Mouse (Mus musculus) CH12.LX (cell line): ENCODE measurements around the gene Dgkg.

Experiments used
- CTCF ChIP-seq, 2 experiments: IDR thresholded peaks in 1 of 2; conservative IDR thresholded peaks in 1 of 2; 2 replicates each; pipeline ENCODE4 v1.5.1; 2011 to 2012; ENCODE audit warnings: low read depth in 2 of 2, low read length in 2 of 2, improper control_type of control experiment in 1 of 2, inconsistent platforms in 1 of 2, mild to moderate bottlenecking in 1 of 2, moderate library complexity in 1 of 2
- ELF1 ChIP-seq: IDR thresholded peaks from 2 replicates; pipeline ENCODE4 v1.6.1; 2014; ENCODE audit warnings: low read depth, mild to moderate bottlenecking, inconsistent platforms, low read length, improper control_type of control experiment
- EP300 ChIP-seq: IDR thresholded peaks from 2 replicates; pipeline ENCODE4 v1.6.1; 2011; ENCODE audit warnings: low read length, improper control_type of control experiment
- JUND ChIP-seq: conservative IDR thresholded peaks from 2 replicates; pipeline ENCODE4 v1.6.1; 2011; ENCODE audit warnings: low read depth, low read length, improper control_type of control experiment
- MAFK ChIP-seq: IDR thresholded peaks from 2 replicates; pipeline ENCODE4 v1.6.1; 2011; ENCODE audit warnings: low read length, improper control_type of control experiment; ENCODE audit not compliant: insufficient replicate concordance
- MAX ChIP-seq: IDR thresholded peaks from 2 replicates; pipeline ENCODE4 v1.6.1; 2011; ENCODE audit warnings: low read length, improper control_type of control experiment
- MYC ChIP-seq: IDR thresholded peaks from 2 replicates; pipeline ENCODE4 v1.6.1; 2011; ENCODE audit warnings: low read depth, mild to moderate bottlenecking, improper control_type of control experiment, low read length
- NELFE ChIP-seq: IDR thresholded peaks from 2 replicates; pipeline ENCODE4 v1.6.1; 2011; ENCODE audit warnings: low read depth, low read length, improper control_type of control experiment
- POLR2A ChIP-seq: IDR thresholded peaks from 2 replicates; pipeline ENCODE4 v1.6.1; 2011; ENCODE audit warnings: low read depth, mild to moderate bottlenecking, improper control_type of control experiment, low read length
- RCOR1 ChIP-seq: conservative IDR thresholded peaks from 2 replicates; pipeline ENCODE4 v1.6.1; 2012; ENCODE audit warnings: low read depth, mild to moderate bottlenecking, inconsistent platforms, low read length, improper control_type of control experiment
- SIN3A ChIP-seq: IDR thresholded peaks from 2 replicates; pipeline ENCODE4 v1.6.1; 2012; ENCODE audit warnings: low read length, improper control_type of control experiment, inconsistent platforms
- TBP ChIP-seq: conservative IDR thresholded peaks from 2 replicates; pipeline ENCODE4 v1.6.1; 2011; ENCODE audit warnings: low read depth, low read length, improper control_type of control experiment
- USF2 ChIP-seq: conservative IDR thresholded peaks from 2 replicates; pipeline ENCODE4 v1.6.1; 2011; ENCODE audit warnings: low read depth, low read length, improper control_type of control experiment
- ZC3H11A ChIP-seq: IDR thresholded peaks from 2 replicates; pipeline ENCODE4 v1.6.1; 2012; ENCODE audit warnings: low read depth, mild to moderate bottlenecking, inconsistent platforms, low read length, improper control_type of control experiment

DNA sequence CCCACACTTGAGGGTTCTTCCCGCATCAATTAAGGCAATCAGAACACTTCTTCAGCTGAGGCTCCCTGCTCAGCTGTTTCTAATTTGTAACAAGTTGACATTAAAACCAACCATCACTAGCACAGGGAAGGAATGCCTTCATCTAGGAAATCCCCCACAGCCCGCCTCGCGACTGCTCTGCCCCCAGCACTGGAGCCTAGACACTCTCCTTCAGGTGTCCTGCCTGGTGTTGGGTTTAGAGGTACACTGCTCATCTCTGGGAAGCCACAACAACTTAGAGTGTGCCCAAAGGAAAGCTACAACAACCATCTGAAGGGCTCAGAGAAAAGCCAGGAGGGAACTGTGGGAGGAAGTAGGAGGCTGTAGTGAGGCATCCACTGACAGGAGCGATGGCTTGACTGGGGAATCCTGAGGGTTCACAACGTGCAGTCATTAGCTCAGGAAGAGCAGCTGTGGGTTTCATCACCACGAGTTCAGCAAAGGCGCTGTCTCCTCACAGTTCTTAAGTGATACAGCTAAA, 30.8 kb upstream of the Dgkg start:
- no peak for TF ChIP-seq CTCF (conservative IDR thresholded peaks at IDR 0.05 in 1 of 2, IDR thresholded peaks at IDR 0.05 in 1 of 2; ENCODE audit: low read depth in 2 of 2, low read length in 2 of 2)
- no peak for TF ChIP-seq SIN3A
- TF ChIP-seq POLR2A, result no peak
- TF ChIP-seq EP300, result no peak
- TF ChIP-seq MAX, result no peak
- no peak for TF ChIP-seq MYC
- TF ChIP-seq USF2, result no peak
- TF ChIP-seq RCOR1, result no peak
- TF ChIP-seq ELF1, result no peak
- no peak for TF ChIP-seq NELFE
- no peak for TF ChIP-seq JUND
- no peak for TF ChIP-seq MAFK
- no peak for TF ChIP-seq TBP
- no peak for TF ChIP-seq ZC3H11A
